Mouse (Mus musculus): ENCODE measurements around the gene Olfr398.

The Olfr398 gene

DNA sequence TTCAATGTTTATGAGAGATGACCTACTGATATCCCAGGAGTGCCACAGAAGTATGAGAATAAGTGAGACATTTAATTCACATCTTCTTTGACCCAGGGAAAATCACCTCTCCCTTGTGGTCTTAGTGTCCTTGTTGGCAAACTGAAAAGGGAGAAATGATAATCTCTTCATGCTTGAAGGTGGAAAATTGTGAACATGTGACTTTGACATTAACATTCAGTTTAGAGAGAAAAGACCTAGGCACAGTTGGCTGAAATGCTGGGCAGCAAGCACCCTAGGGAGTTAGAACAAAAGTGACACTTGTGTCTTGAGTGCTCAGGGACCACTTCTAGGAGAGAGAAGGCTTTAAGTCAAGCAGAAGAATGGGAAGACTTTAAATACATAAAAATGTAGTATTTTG is at the start of gene Olfr398:
Gene Olfr398 (minus strand): TSS at position 101 of the 400 bp plus-strand sequence.
- DNase-seq (ENCODE audit: low spot score in 2 of 2), result no peak

DNA sequence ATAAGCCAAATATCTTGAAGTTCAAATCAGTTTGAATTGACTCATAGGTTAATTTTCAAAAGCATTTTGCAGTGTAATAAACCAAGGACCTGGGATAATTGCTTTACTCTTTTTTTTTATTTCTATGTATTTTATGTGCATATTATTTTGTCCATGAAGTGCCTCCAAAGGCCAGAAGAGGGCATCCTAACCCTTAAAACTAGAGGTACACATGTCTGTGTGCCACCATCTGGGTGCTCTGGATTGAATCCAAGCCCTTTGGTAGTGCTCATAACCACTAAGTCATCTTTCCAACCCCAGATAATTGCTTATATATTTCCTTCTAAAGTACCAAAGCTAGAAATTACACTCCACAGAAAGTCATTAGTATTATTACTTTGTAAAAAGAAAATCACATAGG is 2.9 kb upstream of the Olfr398 start:
- no peak for DNase-seq (ENCODE audit: low spot score in 2 of 2)

GRCm38 (mm10) chr11:73960517-73960916 is 29.7 kb downstream of the Olfr398 start, which contains the start of gene Olfr397:
Olfr397 (plus strand) TSS chr11:73960817.
- no peak for DNase-seq (ENCODE audit: low spot score in 2 of 2)

- no peak for DNase-seq (ENCODE audit: low spot score in 2 of 2)
Measured at GRCm38 (mm10) chr11:73936377-73936776, 53.8 kb downstream of the Olfr398 start, which contains the start of gene Olfr23. Olfr23 (plus strand) TSS chr11:73936677.

All from urinary bladder, adult 18-20 months (tissue).